Mouse (Mus musculus) left cerebral cortex, postnatal 14 days (tissue): ENCODE measurements around the gene Abi3. TPM values are rescaled to one million over a fixed set of nuclear protein-coding genes. Genes with fewer than 3 reads are reported as not detected.
"Not testable (repeated sequence)": the region's sequence is repeated elsewhere in the genome, so short reads cannot be mapped to it uniquely, and the experiment has no call there.

Source experiments
- DNase-seq, 2 experiments: peaks; one replicate each; pipeline ENCODE4 v3.0.0; 2021 to 2022; ENCODE audit warnings: low spot score in 2 of 2, mixed read lengths in 1 of 2
- intact Hi-C: fragments of 180-260 bp; cut with DNase I; formaldehyde crosslinking; loops from one replicate; pipeline ENCODE4 v1.15.1; 2025
- long read RNA-seq, 2 experiments: library from polyadenylated mRNA; stranded (forward); transcript quantifications; one replicate each; pipeline ENCODE4 v2.0.0; 2021
- total RNA-seq, 2 experiments: library from RNA; stranded (reverse); gene quantifications; 2 replicates each; pipeline ENCODE4 v1.2.3; 2021

Gene Abi3
- total RNA-seq = 1 to 10 TPM; 4.8 to 6.3 TPM
- long read RNA-seq, experiment 1, full-length matches to known transcripts = 4 of 5 reads
- long read RNA-seq, experiment 1, partial matches to known transcripts = 0 of 5 reads
- long read RNA-seq, experiment 1, other reads (novel, unspliced or antisense) = 1 of 5 reads
- long read RNA-seq, experiment 2, full-length matches to known transcripts = 3 of 7 reads
- long read RNA-seq, experiment 2, partial matches to known transcripts = 0 of 7 reads
- long read RNA-seq, experiment 2, other reads (novel, unspliced or antisense) = 4 of 7 reads

GRCm38 (mm10) chr11:95842074-95842681 is at the start of gene Abi3:
TSS of gene Abi3 (minus strand) at chr11:95842476.
- DNase-seq = peak; percentile 36 to 41
- intact Hi-C loops = no loop called here

- DNase-seq = no peak
- intact Hi-C loops = no loop called here
Measured at GRCm38 (mm10) chr11:95890462-95891051, 48.3 kb upstream of the Abi3 start.

GRCm38 (mm10) chr11:95879861-95880260 is 37.6 kb upstream of the Abi3 start:
- intact Hi-C loops = loop anchor here (5.0 kb wide), 1 partner anchor 97 kb away; no protein-coding TSS in a partner anchor
- not testable (repeated sequence) for DNase-seq

GRCm38 (mm10) chr11:95876296-95876695 is 34.0 kb upstream of the Abi3 start:
- intact Hi-C loops = loop anchor here (5.0 kb wide), 1 partner anchor 101 kb away; no protein-coding TSS in a partner anchor
- peak; percentile 42 to 54 for DNase-seq

- no peak for DNase-seq
- intact Hi-C loops = loop anchor here (5.0 kb wide), 1 partner anchor 101 kb away; no protein-coding TSS in a partner anchor
Measured at GRCm38 (mm10) chr11:95875804-95876203, 33.5 kb upstream of the Abi3 start.

GRCm38 (mm10) chr11:95869918-95870470 is 27.7 kb upstream of the Abi3 start:
- no peak for DNase-seq
- intact Hi-C loops = no loop called here

- no peak for DNase-seq
- intact Hi-C loops = no loop called here
Measured at GRCm38 (mm10) chr11:95869442-95869841, 27.2 kb upstream of the Abi3 start.

GRCm38 (mm10) chr11:95861397-95861796 is 19.1 kb upstream of the Abi3 start:
- intact Hi-C loops = no loop called here
- DNase-seq = no peak

- intact Hi-C loops = no loop called here
- no peak for DNase-seq
Measured at GRCm38 (mm10) chr11:95860071-95860490, 17.8 kb upstream of the Abi3 start.

GRCm38 (mm10) chr11:95859468-95859855 is 17.2 kb upstream of the Abi3 start:
- DNase-seq = peak; percentile 69 to 70
- intact Hi-C loops = no loop called here

GRCm38 (mm10) chr11:95858528-95859467 is 16.5 kb upstream of the Abi3 start:
- intact Hi-C loops = no loop called here
- DNase-seq = peak; percentile 97 to 100

GRCm38 (mm10) chr11:95857716-95858527 is 15.6 kb upstream of the Abi3 start:
- intact Hi-C loops = no loop called here
- DNase-seq = peak in 1 of 2 experiments; percentile 79

GRCm38 (mm10) chr11:95857306-95857705 is 15.0 kb upstream of the Abi3 start:
- intact Hi-C loops = no loop called here
- no peak for DNase-seq

- peak in 1 of 2 experiments; percentile 48 for DNase-seq
- intact Hi-C loops = no loop called here
Measured at GRCm38 (mm10) chr11:95853684-95854083, 11.4 kb upstream of the Abi3 start.

- intact Hi-C loops = no loop called here
- DNase-seq = no peak
Measured at GRCm38 (mm10) chr11:95850898-95851297, 8.6 kb upstream of the Abi3 start.

GRCm38 (mm10) chr11:95844935-95845334 is 2.7 kb upstream of the Abi3 start:
- intact Hi-C loops = no loop called here
- no peak for DNase-seq

- intact Hi-C loops = no loop called here
- DNase-seq = no peak
Measured at GRCm38 (mm10) chr11:95843421-95843950, 1.2 kb upstream of the Abi3 start.

GRCm38 (mm10) chr11:95842953-95843352 is 677 bp upstream of the Abi3 start:
- intact Hi-C loops = no loop called here
- DNase-seq = no peak
